Mouse (Mus musculus) urinary bladder, postnatal 0 days (tissue): ENCODE measurements around the gene Olfr763. TPM values are rescaled to one million over a fixed set of nuclear protein-coding genes. Genes with fewer than 3 reads are reported as not detected.

Experiments
- polyA plus RNA-seq: library from polyadenylated mRNA; unstranded; fragments of >200 nt; fragmentation: Nextera tagmentation; extraction: Ambion mirVana; gene quantifications from 2 replicates; pipeline ENCODE4 v1.2.1, GENCODE M21; 2015

Olfr763 gene
- polyA plus RNA-seq: not detected in 2 replicates

GRCm38 (mm10) chr10:129010288-129010841, at the start of gene Olfr763:
Olfr763 (plus strand) TSS chr10:129010791.

GRCm38 (mm10) chr10:128989131-128989530, 21.5 kb upstream of the Olfr763 start, which contains the start of gene Olfr9:
Olfr9 (plus strand) TSS chr10:128989431.

DNA sequence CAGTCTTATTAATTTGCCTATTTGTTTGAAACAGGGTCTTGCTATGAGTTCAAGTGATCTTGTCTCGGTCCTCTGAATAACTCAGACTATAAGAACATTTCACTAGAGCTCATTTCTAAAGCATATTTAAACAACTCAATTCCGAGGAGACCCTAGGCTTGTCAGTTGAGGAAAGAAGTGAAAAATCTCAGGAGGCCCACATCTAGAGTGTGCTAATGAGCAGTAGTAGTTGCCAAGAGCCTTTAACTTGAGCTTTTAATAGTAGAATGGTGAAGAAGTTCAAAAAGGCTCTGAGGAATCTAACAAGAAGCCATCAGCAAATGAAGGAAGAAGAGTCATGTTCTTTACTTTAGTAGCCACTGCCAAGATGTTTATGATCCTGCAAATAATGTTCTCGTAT, 29.2 kb downstream of the Olfr763 start, which contains the start of gene Olfr764-ps1:
Olfr764-ps1 (minus strand) TSS at position 101 of the 400 bp plus-strand sequence.

DNA sequence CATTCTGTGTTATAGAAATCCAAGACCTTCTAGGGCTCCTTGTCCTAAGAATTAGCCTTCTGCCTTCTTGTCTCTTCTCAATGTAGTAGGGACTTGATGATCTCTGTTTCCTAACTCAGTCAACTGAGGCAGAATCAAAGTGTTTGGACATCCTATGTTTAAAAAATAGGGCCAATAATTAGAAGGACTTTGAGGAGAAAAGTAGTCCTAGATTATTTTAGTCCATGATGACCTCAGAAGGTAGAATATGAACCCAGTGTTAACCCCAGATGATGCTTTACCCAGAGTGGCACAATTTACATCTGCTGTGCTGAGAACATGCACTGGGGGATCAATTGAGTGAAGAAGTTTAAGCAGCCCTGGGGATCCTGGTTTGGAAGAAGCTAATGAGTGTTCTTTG, 39.3 kb downstream of the Olfr763 start, which contains the start of gene Olfr765:
Olfr765 (minus strand) TSS at position 101 of the 400 bp plus-strand sequence.

Other genes with a start within 250 kb of the Olfr763 start
- gene Mmp19, start 219.9 kb upstream of the Olfr763 start, polyA plus RNA-seq: 7.8 and 14.0 TPM in 2 replicates
- 33.3 and 38.3 TPM in 2 replicates for gene Dnajc14, start 206.7 kb upstream of the Olfr763 start, polyA plus RNA-seq
- 35.6 and 38.5 TPM in 2 replicates for gene Tmem198b, start 206.4 kb upstream of the Olfr763 start, polyA plus RNA-seq
- 96.8 and 120 TPM in 2 replicates for gene Sarnp, start 193.5 kb upstream of the Olfr763 start, polyA plus RNA-seq
- gene Ormdl2, start 189.1 kb upstream of the Olfr763 start, polyA plus RNA-seq: 37.7 and 42.1 TPM in 2 replicates
- 1.6 and 1.7 TPM in 2 replicates for gene Gdf11, start 119.1 kb upstream of the Olfr763 start, polyA plus RNA-seq
- 982 and 1,003 TPM in 2 replicates for gene Cd63, start 109.8 kb upstream of the Olfr763 start, polyA plus RNA-seq
- gene Rdh5, start 87.9 kb upstream of the Olfr763 start, polyA plus RNA-seq: 12.6 and 16.5 TPM in 2 replicates
- 308 and 318 TPM in 2 replicates for gene Bloc1s1, start 86.8 kb upstream of the Olfr763 start, polyA plus RNA-seq
- gene Itga7, start 77.0 kb upstream of the Olfr763 start, polyA plus RNA-seq: 28.2 and 36.5 TPM in 2 replicates
- gene Mettl7b, start 49.8 kb upstream of the Olfr763 start, polyA plus RNA-seq: 0.34 and 0.73 TPM in 2 replicates
- gene Olfr9, start 21.4 kb upstream of the Olfr763 start, polyA plus RNA-seq: not detected in 2 replicates
- not detected in 2 replicates for gene Olfr764-ps1, start 29.1 kb downstream of the Olfr763 start, polyA plus RNA-seq
- not detected in 2 replicates for gene Olfr765, start 39.2 kb downstream of the Olfr763 start, polyA plus RNA-seq
- gene Olfr766-ps1, start 58.2 kb downstream of the Olfr763 start, polyA plus RNA-seq: not detected in 2 replicates
- gene Olfr767, start 72.1 kb downstream of the Olfr763 start, polyA plus RNA-seq: not detected in 2 replicates
- gene Olfr768, start 88.6 kb downstream of the Olfr763 start, polyA plus RNA-seq: not detected in 2 replicates
- not detected in 2 replicates for gene Olfr769, start 107.1 kb downstream of the Olfr763 start, polyA plus RNA-seq
- gene Olfr770, start 128.2 kb downstream of the Olfr763 start, polyA plus RNA-seq: not detected in 2 replicates
- gene Olfr771, start 154.0 kb downstream of the Olfr763 start, polyA plus RNA-seq: not detected in 2 replicates
- not detected in 2 replicates for gene Olfr772, start 167.1 kb downstream of the Olfr763 start, polyA plus RNA-seq
- gene Olfr773, start 176.6 kb downstream of the Olfr763 start, polyA plus RNA-seq: not detected in 2 replicates
- gene Olfr774, start 225.4 kb downstream of the Olfr763 start, polyA plus RNA-seq: not detected in 2 replicates
- not detected in 2 replicates for gene Olfr775, start 237.6 kb downstream of the Olfr763 start, polyA plus RNA-seq
- not detected in 2 replicates for gene Olfr776, start 248.3 kb downstream of the Olfr763 start, polyA plus RNA-seq